Mouse (Mus musculus) v-Abl transformed pro-B cells (cell line): Measurements from ENCODE around the gene Armc8.

Experiments used
- in situ Hi-C, 2 experiments: fragments of 400-800 bp; cut with MboI; formaldehyde crosslinking; loops; one replicate each; pipeline ENCODE4 v1.15.1; 2025; ENCODE audit not compliant: unreplicated experiment in 2 of 2

The Armc8 gene

GRCm38 (mm10) chr9:99552068-99552467, 16.6 kb downstream of the Armc8 start:
- in situ Hi-C loops = loop anchor here (25.0 kb wide), 4 partner anchors 565 to 1110 kb away; partner anchors contain the start of genes Faim (in 1 of the 2) and Nck1 (in 1 of the 2)

GRCm38 (mm10) chr9:99546259-99546658, 22.4 kb downstream of the Armc8 start:
- in situ Hi-C loops = no loop called here

GRCm38 (mm10) chr9:99531865-99532264, 36.8 kb downstream of the Armc8 start:
- in situ Hi-C loops = no loop called here

- in situ Hi-C loops = no loop called here
Measured at GRCm38 (mm10) chr9:99505875-99506274, 62.8 kb downstream of the Armc8 start.

GRCm38 (mm10) chr9:99499336-99499735, 69.4 kb downstream of the Armc8 start:
- in situ Hi-C loops = no loop called here

- in situ Hi-C loops = no loop called here
Measured at GRCm38 (mm10) chr9:99492634-99493200, 76.0 kb downstream of the Armc8 start.

- in situ Hi-C loops = no loop called here
Measured at GRCm38 (mm10) chr9:99491050-99491449, 77.6 kb downstream of the Armc8 start.

- in situ Hi-C loops = no loop called here
Measured at GRCm38 (mm10) chr9:99487841-99488240, 80.9 kb downstream of the Armc8 start.

GRCm38 (mm10) chr9:99487126-99487695, 81.5 kb downstream of the Armc8 start:
- in situ Hi-C loops = no loop called here

- in situ Hi-C loops = no loop called here
Measured at GRCm38 (mm10) chr9:99485144-99485543, 83.6 kb downstream of the Armc8 start.

- in situ Hi-C loops = no loop called here
Measured at GRCm38 (mm10) chr9:99484632-99485031, 84.1 kb downstream of the Armc8 start.

GRCm38 (mm10) chr9:99483191-99483590, 85.5 kb downstream of the Armc8 start:
- in situ Hi-C loops = no loop called here

GRCm38 (mm10) chr9:99480764-99481163, 87.9 kb downstream of the Armc8 start:
- in situ Hi-C loops = no loop called here

GRCm38 (mm10) chr9:99479181-99479711, 89.5 kb downstream of the Armc8 start:
- in situ Hi-C loops = no loop called here

GRCm38 (mm10) chr9:99471334-99471733, 97.4 kb downstream of the Armc8 start:
- in situ Hi-C loops = loop anchor here in 1 of 2 experiments (25.0 kb wide), 1 partner anchor 916 kb away; no protein-coding TSS in a partner anchor

- in situ Hi-C loops = loop anchor here in 1 of 2 experiments (25.0 kb wide), 1 partner anchor 917 kb away; no protein-coding TSS in a partner anchor
Measured at GRCm38 (mm10) chr9:99470347-99471092, 98.2 kb downstream of the Armc8 start.

- in situ Hi-C loops = loop anchor here in 1 of 2 experiments (10.0 to 25.0 kb wide), 2 partner anchors 495 to 918 kb away; no protein-coding TSS in a partner anchor
Measured at GRCm38 (mm10) chr9:99469681-99470273, 98.9 kb downstream of the Armc8 start.

GRCm38 (mm10) chr9:99468572-99468971, 100.1 kb downstream of the Armc8 start:
- in situ Hi-C loops = loop anchor here in 1 of 2 experiments (10.0 to 25.0 kb wide), 2 partner anchors 494 to 919 kb away; no protein-coding TSS in a partner anchor

- in situ Hi-C loops = loop anchor here (5.0 to 25.0 kb wide), 3 partner anchors 117 to 922 kb away; no protein-coding TSS in a partner anchor
Measured at GRCm38 (mm10) chr9:99464876-99465275, 103.8 kb downstream of the Armc8 start.

GRCm38 (mm10) chr9:99459730-99460129, 109.0 kb downstream of the Armc8 start:
- in situ Hi-C loops = loop anchor here (5.0 to 25.0 kb wide), 9 partner anchors 85 to 928 kb away; partner anchors contain the start of genes Cep70 (in 1 of the 2), Dbr1 (in 1 of the 2), Faim (in 1 of the 2) and Mrps22 (in 1 of the 2)
